Mouse (Mus musculus) ES-E14 (cell line): ENCODE measurements around the gene Ogfod2.

Experiments
- HCFC1 ChIP-seq: IDR thresholded peaks from 2 replicates; pipeline ENCODE4 v1.6.1; 2012; ENCODE audit warnings: low read length, inconsistent platforms, borderline replicate concordance; ENCODE audit not compliant: insufficient read depth
- ZC3H11A ChIP-seq: IDR thresholded peaks from 2 replicates; pipeline ENCODE4 v1.6.1; 2012; ENCODE audit warnings: low read depth, mild to moderate bottlenecking, inconsistent platforms, low read length, borderline replicate concordance
- ZNF384 ChIP-seq: IDR thresholded peaks from 2 replicates; pipeline ENCODE4 v1.6.1; 2012; ENCODE audit warnings: low read depth, low read length, inconsistent platforms

GRCm38 (mm10) chr5:124082941-124083688 is 29.0 kb upstream of the Ogfod2 start:
- TF ChIP-seq HCFC1 (no peak), ZC3H11A (no peak), ZNF384 (no peak)
